Mouse (Mus musculus): ENCODE measurements around the gene Gm7697. TPM values are rescaled to one million over a fixed set of nuclear protein-coding genes. Genes with fewer than 3 reads are reported as not detected.
"Not testable (repeated sequence)": the region's sequence is repeated elsewhere in the genome, so short reads cannot be mapped to it uniquely, and the experiment has no call there.

The Gm7697 gene
- polyA plus RNA-seq, 2 experiments, result not detected

DNA sequence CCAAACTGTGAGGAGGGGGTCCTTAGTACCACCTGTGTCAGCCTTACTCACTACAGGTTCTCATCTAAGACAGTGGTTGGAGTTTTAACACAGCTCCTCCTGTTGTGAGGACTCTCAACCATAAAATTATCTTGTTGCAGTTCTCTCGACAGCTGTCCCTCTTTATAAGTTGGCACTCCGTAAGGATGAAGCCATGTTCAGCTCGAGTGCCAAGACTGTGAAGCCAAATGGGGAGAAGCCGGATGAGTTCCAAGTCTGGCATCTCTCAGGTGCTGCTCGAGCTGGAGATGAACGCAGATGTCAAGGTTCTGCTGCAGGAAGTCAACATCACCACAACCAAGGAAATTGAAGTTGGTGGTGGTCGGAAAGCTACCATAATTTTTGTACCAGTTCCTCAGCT lies 18.0 kb upstream of the Gm7697 start:
- not testable (repeated sequence) for H3K9me3 ChIP-seq (ENCODE audit: control insufficient read depth, low read length); H3K9ac ChIP-seq (ENCODE audit: low read depth, low read length, severe bottlenecking); DNase-seq (ENCODE audit: low spot score); H3K27me3 ChIP-seq (ENCODE audit: control insufficient read depth, insufficient read depth, low read length); H3K36me3 ChIP-seq (ENCODE audit: control insufficient read depth, insufficient read depth, low read length); H3K4me2 ChIP-seq (replicated peaks; ENCODE audit: low read depth, low read length, severe bottlenecking); H3K4me3 ChIP-seq (replicated peaks; ENCODE audit: low read length); H3K27ac ChIP-seq (replicated peaks; ENCODE audit: low read depth, low read length); H3K4me1 ChIP-seq (ENCODE audit: control insufficient read depth, insufficient read depth, low read length)
- ATAC-seq (ENCODE audit: low FRiP score, low read depth), result peak; percentile 37; the same call in 1 of the 2 replicates
- WGBS, result 76% methylated on average over 7 of the region's 7 CpGs

GRCm38 (mm10) chr8:69540331-69540730 lies 17.6 kb upstream of the Gm7697 start:
- H3K27ac ChIP-seq (replicated peaks; ENCODE audit: low read depth, low read length); H3K4me1 ChIP-seq (ENCODE audit: control insufficient read depth, insufficient read depth, low read length); H3K4me2 ChIP-seq (replicated peaks; ENCODE audit: low read depth, low read length, severe bottlenecking); H3K36me3 ChIP-seq (ENCODE audit: control insufficient read depth, insufficient read depth, low read length); H3K4me3 ChIP-seq (replicated peaks; ENCODE audit: low read length); H3K9me3 ChIP-seq (ENCODE audit: control insufficient read depth, low read length); H3K9ac ChIP-seq (ENCODE audit: low read depth, low read length, severe bottlenecking); H3K27me3 ChIP-seq (ENCODE audit: control insufficient read depth, insufficient read depth, low read length): not testable (repeated sequence)
- 29% methylated on average over 1 of the region's 1 CpGs for WGBS
- DNase-seq (ENCODE audit: low spot score) (peak; percentile 56), ATAC-seq (ENCODE audit: low FRiP score, low read depth) (peak; percentile 34; the same call in 1 of the 2 replicates)

GRCm38 (mm10) chr8:69474946-69475345 lies 47.8 kb downstream of the Gm7697 start:
- not testable (repeated sequence) for H3K36me3 ChIP-seq (ENCODE audit: control insufficient read depth, insufficient read depth, low read length); H3K9ac ChIP-seq (ENCODE audit: low read depth, low read length, severe bottlenecking); H3K4me1 ChIP-seq (ENCODE audit: control insufficient read depth, insufficient read depth, low read length); DNase-seq (ENCODE audit: low spot score); H3K4me3 ChIP-seq (replicated peaks; ENCODE audit: low read length); H3K9me3 ChIP-seq (ENCODE audit: control insufficient read depth, low read length); H3K4me2 ChIP-seq (replicated peaks; ENCODE audit: low read depth, low read length, severe bottlenecking); ATAC-seq (ENCODE audit: low FRiP score, low read depth); H3K27ac ChIP-seq (replicated peaks; ENCODE audit: low read depth, low read length); H3K27me3 ChIP-seq (ENCODE audit: control insufficient read depth, insufficient read depth, low read length)
- 83% methylated on average over 2 of the region's 3 CpGs for WGBS

- H3K4me3 ChIP-seq (replicated peaks; ENCODE audit: low read length); H3K27me3 ChIP-seq (ENCODE audit: control insufficient read depth, insufficient read depth, low read length); ATAC-seq (ENCODE audit: low FRiP score, low read depth); H3K4me2 ChIP-seq (replicated peaks; ENCODE audit: low read depth, low read length, severe bottlenecking); H3K36me3 ChIP-seq (ENCODE audit: control insufficient read depth, insufficient read depth, low read length); H3K9me3 ChIP-seq (ENCODE audit: control insufficient read depth, low read length); H3K4me1 ChIP-seq (ENCODE audit: control insufficient read depth, insufficient read depth, low read length); DNase-seq (ENCODE audit: low spot score); H3K9ac ChIP-seq (ENCODE audit: low read depth, low read length, severe bottlenecking); H3K27ac ChIP-seq (replicated peaks; ENCODE audit: low read depth, low read length): not testable (repeated sequence)
- 100% methylated on average over 1 of the region's 3 CpGs for WGBS
Observed at GRCm38 (mm10) chr8:69453465-69453864, 69.3 kb downstream of the Gm7697 start, which contains the start of gene Gm9495. TSS of gene Gm9495 (minus strand) at chr8:69453565.

Other genes starting within 250 kb of the Gm7697 start
- gene Gm9495, start 69.4 kb downstream of the Gm7697 start, polyA plus RNA-seq (2012; rRNA removed), result 0.03 TPM in 1 of 2 replicates, not detected in the other
- not detected in 2 replicates for gene Gm9495, start 69.4 kb downstream of the Gm7697 start, polyA plus RNA-seq (2014; fragmentation: Nextera tagmentation; extraction: Ambion mirVana)
- 13.7 and 14.9 TPM in 2 replicates for gene Zfp868, start 102.6 kb upstream of the Gm7697 start, polyA plus RNA-seq (2012; rRNA removed)
- 23.5 and 24.7 TPM in 2 replicates for gene Zfp868, start 102.6 kb upstream of the Gm7697 start, polyA plus RNA-seq (2014; fragmentation: Nextera tagmentation; extraction: Ambion mirVana)
- 2.1 and 2.2 TPM in 2 replicates for gene Zfp964, start 131.5 kb upstream of the Gm7697 start, polyA plus RNA-seq (2012; rRNA removed)
- 1.5 and 1.8 TPM in 2 replicates for gene Zfp964, start 131.5 kb upstream of the Gm7697 start, polyA plus RNA-seq (2014; fragmentation: Nextera tagmentation; extraction: Ambion mirVana)
- gene Zfp869, start 187.7 kb upstream of the Gm7697 start, polyA plus RNA-seq (2012; rRNA removed), result 11.5 and 16.8 TPM in 2 replicates
- gene Zfp869, start 187.7 kb upstream of the Gm7697 start, polyA plus RNA-seq (2014; fragmentation: Nextera tagmentation; extraction: Ambion mirVana), result 32.4 and 32.5 TPM in 2 replicates
- gene Zfp963, start 227.0 kb upstream of the Gm7697 start, polyA plus RNA-seq (2012; rRNA removed), result 9.3 and 10.0 TPM in 2 replicates
- gene Zfp963, start 227.0 kb upstream of the Gm7697 start, polyA plus RNA-seq (2014; fragmentation: Nextera tagmentation; extraction: Ambion mirVana), result 8.2 and 8.7 TPM in 2 replicates

Data from limb, embryonic 14.5 days (tissue).